Mouse (Mus musculus) small intestine, adult 2 months (tissue): Measurements from ENCODE around the gene Gabrb1.

Source experiments
- CTCF ChIP-seq: fragments of 200-500 bp; IDR thresholded peaks from 2 replicates; pipeline ENCODE4 v1.5.1; 2012; ENCODE audit warnings: low read depth, mild to moderate bottlenecking, control low read depth, inconsistent platforms, low read length, moderate library complexity, mixed read lengths; ENCODE audit not compliant: insufficient replicate concordance, insufficient read length; ENCODE audit errors: extremely low read depth
- POLR2A ChIP-seq: fragments of 200-500 bp; IDR thresholded peaks from 2 replicates; pipeline ENCODE4 v1.6.1; 2012; ENCODE audit warnings: low read depth, mild to moderate bottlenecking, control low read depth, inconsistent platforms, low read length, moderate library complexity

DNA sequence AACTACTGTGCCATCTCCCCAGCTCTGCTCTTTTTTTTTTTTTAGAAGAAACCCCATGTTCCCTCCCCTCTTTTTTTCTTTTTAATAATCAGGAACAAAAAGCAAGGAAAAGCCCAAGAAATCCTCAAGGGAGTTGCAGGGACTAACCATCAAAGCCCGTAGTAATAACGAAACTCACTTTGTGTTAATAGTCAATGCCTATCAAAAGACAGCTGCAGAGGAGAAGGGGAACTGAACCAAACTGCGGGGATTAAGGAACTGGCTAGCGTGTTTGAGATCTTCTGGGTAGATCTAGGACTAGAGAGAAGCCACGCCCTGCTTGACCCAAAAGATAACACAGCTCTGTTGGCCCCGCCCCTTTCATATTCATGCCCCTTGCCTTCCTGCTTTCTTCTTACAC is 526.0 kb downstream of the Gabrb1 start:
- no peak for TF ChIP-seq CTCF
- TF ChIP-seq POLR2A = no peak
